Comparison of ENCODE assay signal across 8 mouse cellular contexts in the genomic region with DNA sequence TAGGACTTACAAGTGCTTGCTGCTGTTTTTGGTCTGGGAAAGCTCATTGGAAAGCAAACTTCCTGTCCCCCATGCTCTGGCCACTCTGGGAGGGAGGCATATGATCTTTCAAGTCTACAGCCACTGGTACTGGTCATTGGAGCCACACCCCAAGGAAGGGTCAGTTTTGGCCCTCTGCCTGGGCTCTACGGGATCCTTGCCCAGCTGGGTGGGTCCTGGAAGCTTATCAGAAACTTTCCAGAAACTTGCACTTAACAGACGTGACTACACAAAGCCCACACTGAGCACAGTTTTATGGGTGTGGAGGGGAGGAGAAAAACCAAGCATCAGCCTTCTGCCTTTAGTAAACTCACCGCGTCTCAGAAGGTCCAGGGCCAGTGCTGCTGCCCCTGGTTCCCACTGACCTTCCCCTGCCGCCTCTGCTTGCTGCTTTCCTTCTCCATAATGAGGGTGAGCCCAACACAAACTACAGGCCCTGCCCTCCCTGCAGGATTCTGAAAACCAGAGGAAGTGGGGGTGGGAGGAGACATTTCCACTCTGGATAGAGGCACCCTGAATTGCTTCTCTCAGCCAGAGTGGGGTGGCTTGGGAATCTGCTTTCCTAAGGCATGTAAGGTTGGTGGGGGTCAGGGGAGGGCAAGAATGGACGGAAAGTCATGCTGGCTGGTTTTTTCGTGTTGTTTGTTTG. TPM values are rescaled to one million over a fixed set of nuclear protein-coding genes. Genes with fewer than 3 reads are reported as not detected.
DNase-seq lines count a peak whose midpoint lies in the region; ATAC-seq and TF ChIP-seq lines count a peak whose summit lies in the region.

No protein-coding gene starts in this region.

- no peak overlapping the region for H3K4me2 ChIP-seq in hindbrain, embryonic 15.5 days
- H3K4me2 ChIP-seq in hindbrain, embryonic 14.5 days (replicated peaks): no peak overlapping the region
- no peak overlapping the region for H3K4me2 ChIP-seq in kidney, embryonic 16.5 days (replicated peaks; ENCODE audit: low read depth, low read length)
- peak overlapping the region; percentile 75 for H3K4me2 ChIP-seq in myocyte (ENCODE audit: low read depth)
- no peak overlapping the region for H3K4me2 ChIP-seq in midbrain, postnatal 0 days (ENCODE audit: low read depth, low read length, poor library complexity, severe bottlenecking)

- H3K27ac ChIP-seq in hindbrain, embryonic 15.5 days (replicated peaks): no peak overlapping the region
- no peak overlapping the region for H3K27ac ChIP-seq in hindbrain, embryonic 14.5 days
- peak overlapping the region; percentile 44; the same call in 1 of the 2 replicates for H3K27ac ChIP-seq in kidney, embryonic 16.5 days (ENCODE audit: low read length)
- no peak overlapping the region for H3K27ac ChIP-seq in midbrain, postnatal 0 days (ENCODE audit: low read depth, low read length)

- H3K27me3 ChIP-seq in hindbrain, embryonic 15.5 days: no peaks in the 10 kb centered on the region
- H3K27me3 ChIP-seq in hindbrain, embryonic 14.5 days (ENCODE audit: control insufficient read depth, insufficient read depth, low read length): no peaks in the 10 kb centered on the region
- H3K27me3 ChIP-seq in kidney, embryonic 16.5 days (ENCODE audit: insufficient read depth, low read length): no peaks in the 10 kb centered on the region
- no peaks in the 10 kb centered on the region for H3K27me3 ChIP-seq in myocyte (ENCODE audit: control insufficient read depth, insufficient read depth, insufficient read length)
- H3K27me3 ChIP-seq in midbrain, postnatal 0 days (ENCODE audit: insufficient read depth, low read length): no peaks in the 10 kb centered on the region

- no peak overlapping the region for H3ac ChIP-seq in myocyte (ENCODE audit: control insufficient read depth, insufficient read length)

- peak; percentile 35 for TF ChIP-seq POLR2A in myocyte (IDR thresholded peaks at IDR 0.05; ENCODE audit: insufficient read length, low read depth)

- H3K9me3 ChIP-seq in hindbrain, embryonic 15.5 days: no peaks in the 10 kb centered on the region
- H3K9me3 ChIP-seq in hindbrain, embryonic 14.5 days (ENCODE audit: control insufficient read depth, low read length): no peaks in the 10 kb centered on the region
- H3K9me3 ChIP-seq in kidney, embryonic 16.5 days (ENCODE audit: low read length): no peaks in the 10 kb centered on the region
- H3K9me3 ChIP-seq in midbrain, postnatal 0 days (ENCODE audit: low read length): peaks cover 4% of the 10 kb centered on the region; the same call in 1 of the 2 replicates

- no peak for TF ChIP-seq CTCF in midbrain, postnatal 0 days (IDR thresholded peaks at IDR 0.05)

- 76% methylated on average over 7 of the region's 7 CpGs for WGBS in hindbrain, embryonic 15.5 days
- 85% methylated on average over 7 of the region's 7 CpGs for WGBS in hindbrain, embryonic 14.5 days
- WGBS in kidney, embryonic 16.5 days: 48% methylated on average over 7 of the region's 7 CpGs
- WGBS in midbrain, postnatal 0 days: 81% methylated on average over 7 of the region's 7 CpGs

- no peaks in the 10 kb centered on the region for H3K36me3 ChIP-seq in hindbrain, embryonic 15.5 days
- no peaks in the 10 kb centered on the region for H3K36me3 ChIP-seq in hindbrain, embryonic 14.5 days (replicated peaks; ENCODE audit: control insufficient read depth, insufficient read depth)
- H3K36me3 ChIP-seq in kidney, embryonic 16.5 days (ENCODE audit: insufficient read depth, low read length): no peaks in the 10 kb centered on the region
- no peaks in the 10 kb centered on the region for H3K36me3 ChIP-seq in myocyte (ENCODE audit: control insufficient read depth, insufficient read depth)
- H3K36me3 ChIP-seq in midbrain, postnatal 0 days (ENCODE audit: insufficient read depth, low read length): no peaks in the 10 kb centered on the region

- 0 out of 2 replicates have a peak, but pooled peaks have one; percentile 16 for ATAC-seq in hindbrain, embryonic 15.5 days (ENCODE audit: low FRiP score, low read depth)
- no peak for ATAC-seq in hindbrain, embryonic 14.5 days (ENCODE audit: low FRiP score)
- peak; percentile 82 for ATAC-seq in kidney, embryonic 16.5 days (ENCODE audit: low FRiP score, low TSS enrichment)
- no peak for ATAC-seq in midbrain, postnatal 0 days (ENCODE audit: low FRiP score)

- no peak for DNase-seq in hindbrain, embryonic 14.5 days (ENCODE audit: low spot score)
- DNase-seq in heart, adult 18-20 months: peak; percentile 90 to 92
- no peak for DNase-seq in cerebellum, adult 11-12 months
- DNase-seq in thymus, adult 18-20 months: no peak
- no peak for DNase-seq in midbrain, postnatal 0 days (ENCODE audit: low spot score)

- no peaks in the 10 kb centered on the region for H3K4me1 ChIP-seq in hindbrain, embryonic 15.5 days (replicated peaks)
- no peaks in the 10 kb centered on the region for H3K4me1 ChIP-seq in hindbrain, embryonic 14.5 days (replicated peaks; ENCODE audit: control insufficient read depth, insufficient read depth, low read length)
- H3K4me1 ChIP-seq in kidney, embryonic 16.5 days (ENCODE audit: insufficient read depth, low read length): 0 out of 2 replicates have a peak, but pooled peaks cover 3% of the 10 kb centered on the region
- no peaks in the 10 kb centered on the region for H3K4me1 ChIP-seq in midbrain, postnatal 0 days (ENCODE audit: insufficient read depth, low read length)

- no peak overlapping the region for H3K9ac ChIP-seq in hindbrain, embryonic 15.5 days
- H3K9ac ChIP-seq in hindbrain, embryonic 14.5 days: no peak overlapping the region
- H3K9ac ChIP-seq in kidney, embryonic 16.5 days (replicated peaks; ENCODE audit: low read length): no peak overlapping the region
- H3K9ac ChIP-seq in midbrain, postnatal 0 days (replicated peaks; ENCODE audit: low read length, poor library complexity, severe bottlenecking): no peak overlapping the region

- H3K79me2 ChIP-seq in myocyte (ENCODE audit: control insufficient read depth, insufficient read depth): no peaks in the 10 kb centered on the region

- H3K4me3 ChIP-seq in hindbrain, embryonic 15.5 days: no peak overlapping the region
- no peak overlapping the region for H3K4me3 ChIP-seq in hindbrain, embryonic 14.5 days (replicated peaks; ENCODE audit: low read length)
- H3K4me3 ChIP-seq in kidney, embryonic 16.5 days (ENCODE audit: low read length): no peak overlapping the region
- peak overlapping the region; percentile 10 for H3K4me3 ChIP-seq in myocyte
- H3K4me3 ChIP-seq in midbrain, postnatal 0 days (ENCODE audit: low read depth, low read length): no peak overlapping the region

TF ChIP-seq in myocyte, 11 proteins besides CTCF, POLR2A, EP300 and RAD21:
- TF ChIP-seq E2F4 (IDR thresholded peaks at IDR 0.05; ENCODE audit: insufficient read depth): no peak
- TF ChIP-seq MYOG (IDR thresholded peaks at IDR 0.05; ENCODE audit: control insufficient read depth in 1 of 3, insufficient read depth in 1 of 3, insufficient read length in 2 of 3, low read depth in 2 of 3): no peak
- TF ChIP-seq SRF (IDR thresholded peaks at IDR 0.05; ENCODE audit: control insufficient read depth, insufficient read length, low read depth): no peak
- no peak for TF ChIP-seq TCF3 (IDR thresholded peaks at IDR 0.05; ENCODE audit: insufficient read length, low read depth)
- no peak for TF ChIP-seq CEBPB (IDR thresholded peaks at IDR 0.05; ENCODE audit: insufficient read depth, poor library complexity, severe bottlenecking)
- TF ChIP-seq MYOD1 (IDR thresholded peaks at IDR 0.05; ENCODE audit: control insufficient read depth in 1 of 3, insufficient read length in 2 of 3, low read depth in 2 of 3): no peak
- no peak for TF ChIP-seq TCF12 (IDR thresholded peaks at IDR 0.05; ENCODE audit: insufficient read depth, poor library complexity, severe bottlenecking)
- no peak for TF ChIP-seq MAX (IDR thresholded peaks at IDR 0.05; ENCODE audit: low read depth)
- no peak for TF ChIP-seq POLR2AphosphoS2 (IDR thresholded peaks at IDR 0.05; ENCODE audit: insufficient read length, low read depth)
- TF ChIP-seq USF1 (IDR thresholded peaks at IDR 0.05; ENCODE audit: low read depth): no peak
- TF ChIP-seq REST (IDR thresholded peaks at IDR 0.05; ENCODE audit: insufficient read depth, insufficient read length): no peak
TF ChIP-seq in myocyte: peak in this region for 0.

RNA-seq across cellular contexts. Expression of gene Aplnr, which starts 37.1 kb away (rescaled TPM):
- 30.5 and 31.6 TPM in 2 replicates for polyA plus RNA-seq in hindbrain, embryonic 15.5 days (2015; fragmentation: Nextera tagmentation; extraction: Ambion mirVana)
- polyA plus RNA-seq in hindbrain, embryonic 14.5 days (2014; fragmentation: Nextera tagmentation; extraction: Ambion mirVana): 29.2 and 35.2 TPM in 2 replicates
- 10 to 100 TPM in 1 of 2 experiments, 1 to 10 TPM in 1; 5.7 to 11.3 TPM for total RNA-seq in heart, adult 18-20 months (2021)
- 125 and 126 TPM in 2 replicates for polyA plus RNA-seq in kidney, embryonic 16.5 days (2015; fragmentation: Nextera tagmentation; extraction: Ambion mirVana)
- polyA plus RNA-seq in myocyte (2012; fragmentation: generic; extraction: Trizol): 0.06 TPM
- total RNA-seq in midbrain, postnatal 0 days (2014; rRNA removed): 17.4 and 22.4 TPM in 2 replicates
- polyA plus RNA-seq in midbrain, postnatal 0 days (2015; fragmentation: Nextera tagmentation; extraction: Ambion mirVana): 19.3 and 21.3 TPM in 2 replicates

RNA-seq across cellular contexts. Expression of gene Tnks1bp1, which starts 51.1 kb away (rescaled TPM):
- 24.4 and 24.8 TPM in 2 replicates for polyA plus RNA-seq in hindbrain, embryonic 15.5 days (2015; fragmentation: Nextera tagmentation; extraction: Ambion mirVana)
- 6.1 and 6.5 TPM in 2 replicates for polyA plus RNA-seq in hindbrain, embryonic 14.5 days (2014; fragmentation: Nextera tagmentation; extraction: Ambion mirVana)
- total RNA-seq in heart, adult 18-20 months (2021): 10 to 100 TPM; 48.1 to 51.2 TPM
- polyA plus RNA-seq in kidney, embryonic 16.5 days (2015; fragmentation: Nextera tagmentation; extraction: Ambion mirVana): 34.2 and 40.6 TPM in 2 replicates
- 84.0 TPM for polyA plus RNA-seq in myocyte (2012; fragmentation: generic; extraction: Trizol)
- total RNA-seq in midbrain, postnatal 0 days (2014; rRNA removed): 86.8 and 102 TPM in 2 replicates
- 18.0 and 18.8 TPM in 2 replicates for polyA plus RNA-seq in midbrain, postnatal 0 days (2015; fragmentation: Nextera tagmentation; extraction: Ambion mirVana)

Comparison
In these comparisons a context has a peak if more than half of its experiments do, and no peak if none do; other contexts are left out.
1. ATAC-seq: peak in hindbrain, embryonic 15.5 days (single experiment) and kidney, embryonic 16.5 days (single experiment); none in hindbrain, embryonic 14.5 days (single experiment) and midbrain, postnatal 0 days (single experiment).
2. DNase-seq: peak in heart, adult 18-20 months (2 of 2); none in hindbrain, embryonic 14.5 days (single experiment), cerebellum, adult 11-12 months (single experiment), thymus, adult 18-20 months (0 of 2) and midbrain, postnatal 0 days (single experiment).
3. RNA of gene Aplnr, which starts 37.1 kb away (polyA plus RNA-seq): 125 to 126 TPM in kidney, embryonic 16.5 days, 29.2 to 35.2 TPM in hindbrain, embryonic 14.5 days, 30.5 to 31.6 TPM in hindbrain, embryonic 15.5 days and 19.3 to 21.3 TPM in midbrain, postnatal 0 days; 0.06 TPM in myocyte (single experiment); every median in the first group is over 10 times any median in the second.